Mouse (Mus musculus) megakaryocyte, embryonic 14.5 days (primary cell): Measurements from ENCODE around the gene Qk.

ENCODE experiments used
- FLI1 ChIP-seq: IDR thresholded peaks from 2 replicates; pipeline ENCODE4 v1.6.1; 2012; ENCODE audit warnings: low read length, inconsistent platforms, mixed read lengths
- GATA1 ChIP-seq: IDR thresholded peaks from 3 replicates; pipeline ENCODE4 v1.6.1; 2012; ENCODE audit warnings: mixed read lengths, low read length, inconsistent platforms, borderline replicate concordance

- TF ChIP-seq GATA1 (no peak), FLI1 (no peak)
Observed at GRCm38 (mm10) chr17:10329461-10329860, 9.8 kb upstream of the Qk start.
